Mouse (Mus musculus) stomach, embryonic 15.5 days (tissue): ENCODE data around the gene Zfp704. TPM values are rescaled to one million over a fixed set of nuclear protein-coding genes. Genes with fewer than 3 reads are reported as not detected.

Experiments used
- ATAC-seq: fragments of 200-750 bp; cut with Nextera tagmentation; 2 replicates; pipeline ENCODE4 v1.8.0; 2017; ENCODE audit warnings: low read depth, moderate number of reproducible peaks, moderate TSS enrichment; ENCODE audit not compliant: insufficient read depth, low FRiP score
- H3K27ac ChIP-seq: fragments of 300-500 bp; sonication (generic); 2 replicates; pipeline ENCODE4 v1.5.1; 2015; ENCODE audit warnings: mild to moderate bottlenecking, inconsistent platforms
- H3K27me3 ChIP-seq: fragments of 300-500 bp; sonication (generic); replicated peaks from 2 replicates; pipeline ENCODE4 v1.6.1; 2015; ENCODE audit warnings: inconsistent platforms
- H3K36me3 ChIP-seq: fragments of 300-500 bp; sonication (generic); 2 replicates; pipeline ENCODE4 v1.6.1; 2015; ENCODE audit warnings: inconsistent platforms
- H3K4me1 ChIP-seq: fragments of 300-500 bp; sonication (generic); 2 replicates; pipeline ENCODE4 v1.6.1; 2015; ENCODE audit warnings: inconsistent platforms
- H3K4me2 ChIP-seq: fragments of 300-500 bp; sonication (generic); 2 replicates; pipeline ENCODE4 v1.6.1; 2015; ENCODE audit warnings: mild to moderate bottlenecking, inconsistent platforms
- H3K4me3 ChIP-seq: fragments of 300-500 bp; sonication (generic); replicated peaks from 2 replicates; pipeline ENCODE4 v1.5.1; 2015; ENCODE audit warnings: inconsistent platforms
- H3K9ac ChIP-seq: fragments of 300-500 bp; sonication (generic); 2 replicates; pipeline ENCODE4 v1.6.1; 2015; ENCODE audit warnings: inconsistent platforms
- H3K9me3 ChIP-seq: fragments of 300-500 bp; sonication (generic); 2 replicates; pipeline ENCODE4 v1.6.1; 2016; ENCODE audit warnings: inconsistent platforms
- WGBS: fragments of 180-500 bp; shearing (Covaris S2); methylation state at CpG from one replicate; pipeline ENCODE4 v1.1.7; 2015; 5-methylcytosine and 5-hydroxymethylcytosine counted together
- polyA plus RNA-seq: library from polyadenylated mRNA; unstranded; fragments of >200 nt; fragmentation: Nextera tagmentation; extraction: Ambion mirVana; gene quantifications from 2 replicates; pipeline ENCODE4 v1.2.1, GENCODE M21; 2015

The Zfp704 gene
- polyA plus RNA-seq, 1 experiment from 2014 or later = 8.0 TPM

DNA sequence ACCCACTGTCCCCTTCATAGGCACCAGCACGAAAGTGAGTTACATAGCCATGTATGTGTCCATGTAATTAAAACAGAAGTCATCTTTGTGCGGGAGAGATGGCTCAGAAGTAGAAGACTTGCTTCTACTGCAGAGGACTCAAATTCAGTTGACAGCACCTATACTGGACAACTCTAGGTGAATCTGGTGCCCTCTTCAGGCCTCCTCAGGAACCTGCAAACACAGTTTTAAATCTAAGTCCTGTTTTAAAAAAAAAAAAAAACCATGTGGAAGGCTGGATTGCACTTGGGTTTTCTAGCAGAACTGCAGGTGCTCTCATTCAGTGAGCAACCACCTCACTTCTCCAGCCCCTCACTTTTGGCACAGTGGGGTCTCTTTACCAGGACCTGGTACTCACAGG lies 16.1 kb downstream of the Zfp704 start:
- H3K4me3 ChIP-seq = no peak overlapping the region
- H3K9ac ChIP-seq = no peak overlapping the region
- no peaks in the 10 kb centered on the region for H3K9me3 ChIP-seq
- no peaks in the 10 kb centered on the region for H3K27me3 ChIP-seq
- no peak overlapping the region for H3K27ac ChIP-seq
- no peak overlapping the region for H3K4me2 ChIP-seq
- no peaks in the 10 kb centered on the region for H3K4me1 ChIP-seq
- 83% methylated on average over 2 of the region's 2 CpGs for WGBS
- H3K36me3 ChIP-seq = no peaks in the 10 kb centered on the region
- ATAC-seq = no peak

- Histone ChIP-seq H3K4me1 (no peaks in the 10 kb centered on the region), H3K9ac (no peak overlapping the region), H3K36me3 (no peaks in the 10 kb centered on the region), H3K4me2 (no peak overlapping the region), H3K9me3 (no peaks in the 10 kb centered on the region), H3K4me3 (no peak overlapping the region), H3K27me3 (no peaks in the 10 kb centered on the region), H3K27ac (no peak overlapping the region)
- ATAC-seq = no peak
- 95% methylated on average over 8 of the region's 8 CpGs for WGBS
Observed at GRCm38 (mm10) chr3:9591416-9592110, 18.3 kb downstream of the Zfp704 start.

GRCm38 (mm10) chr3:9588635-9589034 lies 21.2 kb downstream of the Zfp704 start:
- Histone ChIP-seq H3K27me3 (no peaks in the 10 kb centered on the region), H3K4me2 (no peak overlapping the region), H3K36me3 (no peaks in the 10 kb centered on the region), H3K9me3 (no peaks in the 10 kb centered on the region), H3K27ac (no peak overlapping the region), H3K9ac (no peak overlapping the region), H3K4me3 (no peak overlapping the region), H3K4me1 (peaks cover 3% of the 10 kb centered on the region; the same call in 1 of the 2 replicates)
- 88% methylated on average over 4 of the region's 4 CpGs for WGBS
- ATAC-seq = no peak

DNA sequence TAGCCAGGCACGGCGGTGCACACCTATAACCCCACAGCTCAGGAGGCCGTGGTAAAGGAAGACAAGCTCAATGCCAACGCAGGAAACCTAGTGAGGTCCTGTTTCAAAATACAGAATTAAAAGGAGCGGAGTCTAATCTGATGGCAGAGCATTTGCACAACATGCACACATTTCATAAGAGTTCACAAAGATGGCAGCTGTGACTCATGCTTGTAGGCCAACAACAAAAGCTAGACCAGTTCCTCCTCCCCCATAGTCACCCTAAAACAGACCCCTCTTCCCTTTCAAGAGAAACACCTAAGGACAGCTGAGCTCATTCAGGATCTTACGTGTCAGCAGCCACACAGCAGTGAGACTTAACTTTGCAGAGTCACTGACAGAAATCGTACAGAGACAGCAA lies 22.6 kb downstream of the Zfp704 start:
- Histone ChIP-seq H3K4me2 (no peak overlapping the region), H3K27me3 (no peaks in the 10 kb centered on the region), H3K9ac (no peak overlapping the region), H3K36me3 (no peaks in the 10 kb centered on the region), H3K4me1 (peaks cover 7% of the 10 kb centered on the region; the same call in 1 of the 2 replicates), H3K9me3 (no peaks in the 10 kb centered on the region), H3K27ac (no peak overlapping the region), H3K4me3 (no peak overlapping the region)
- WGBS = 91% methylated on average over 7 of the region's 7 CpGs
- ATAC-seq = no peak

GRCm38 (mm10) chr3:9583516-9583915 lies 26.4 kb downstream of the Zfp704 start:
- Histone ChIP-seq H3K27ac (no peak overlapping the region), H3K4me1 (peaks cover 11% of the 10 kb centered on the region), H3K9me3 (no peaks in the 10 kb centered on the region), H3K36me3 (no peaks in the 10 kb centered on the region), H3K4me2 (no peak overlapping the region), H3K27me3 (no peaks in the 10 kb centered on the region), H3K9ac (no peak overlapping the region), H3K4me3 (no peak overlapping the region)
- ATAC-seq = no peak
- WGBS = 43% methylated on average over 2 of the region's 2 CpGs

DNA sequence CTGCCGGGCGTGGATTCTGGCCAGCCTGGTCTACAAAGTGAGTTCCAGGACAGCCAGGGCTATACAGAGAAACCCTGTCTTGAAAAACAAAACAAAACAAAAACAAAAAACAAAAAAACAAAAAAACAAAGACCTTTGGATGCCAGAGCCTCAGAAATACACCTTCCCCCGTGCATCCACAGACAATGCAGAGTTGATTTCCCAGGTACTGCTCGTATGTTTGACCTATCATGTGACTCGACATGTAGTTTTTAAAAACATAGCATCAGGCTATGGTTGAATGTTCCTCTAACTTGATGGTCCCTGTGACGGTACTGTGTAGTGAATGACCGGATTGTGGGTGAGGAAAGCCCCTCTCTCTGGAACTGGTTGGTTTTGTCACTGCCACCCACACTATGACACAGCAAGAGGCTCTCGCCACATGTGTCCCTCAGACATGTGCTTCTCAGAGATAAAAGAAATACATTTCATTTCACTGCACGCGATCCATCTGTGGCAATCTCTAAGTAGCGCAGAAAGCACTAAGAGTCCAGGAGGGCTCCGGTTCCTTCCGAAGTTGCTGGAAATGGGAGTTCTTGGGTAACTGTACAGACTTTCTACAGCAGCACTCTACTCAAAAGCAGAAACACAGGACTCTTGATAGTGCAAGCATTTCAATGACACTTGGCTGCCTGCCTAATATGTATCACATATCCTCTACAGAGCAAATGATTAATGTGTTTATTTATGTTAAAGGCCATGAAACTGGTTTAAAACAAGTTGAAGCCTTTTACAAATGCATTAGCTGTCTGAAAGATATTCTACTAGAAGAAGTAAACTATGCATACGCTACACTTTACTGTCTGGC lies 28.7 kb downstream of the Zfp704 start:
- ATAC-seq = peak; percentile 82; the same call in 1 of the 2 replicates
- 75% methylated on average over 14 of the region's 14 CpGs for WGBS

GRCm38 (mm10) chr3:9580102-9580501 lies 29.8 kb downstream of the Zfp704 start:
- WGBS = 79% methylated on average over 3 of the region's 3 CpGs
- Histone ChIP-seq H3K9me3 (no peaks in the 10 kb centered on the region), H3K36me3 (no peaks in the 10 kb centered on the region), H3K4me3 (no peak overlapping the region), H3K27ac (no peak overlapping the region), H3K4me2 (no peak overlapping the region), H3K9ac (no peak overlapping the region), H3K4me1 (peaks cover 11% of the 10 kb centered on the region), H3K27me3 (no peaks in the 10 kb centered on the region)
- no peak for ATAC-seq

More for the DNA sequence above, 28.7 kb downstream of the Zfp704 start:
- Histone ChIP-seq H3K4me3 (no peak overlapping the region), H3K36me3 (no peaks in the 10 kb centered on the region), H3K27ac (peak overlapping the region; percentile 6; the same call in 1 of the 2 replicates), H3K9me3 (no peaks in the 10 kb centered on the region), H3K4me2 (no peak overlapping the region), H3K9ac (no peak overlapping the region), H3K4me1 (peaks cover 11% of the 10 kb centered on the region), H3K27me3 (no peaks in the 10 kb centered on the region)

DNA sequence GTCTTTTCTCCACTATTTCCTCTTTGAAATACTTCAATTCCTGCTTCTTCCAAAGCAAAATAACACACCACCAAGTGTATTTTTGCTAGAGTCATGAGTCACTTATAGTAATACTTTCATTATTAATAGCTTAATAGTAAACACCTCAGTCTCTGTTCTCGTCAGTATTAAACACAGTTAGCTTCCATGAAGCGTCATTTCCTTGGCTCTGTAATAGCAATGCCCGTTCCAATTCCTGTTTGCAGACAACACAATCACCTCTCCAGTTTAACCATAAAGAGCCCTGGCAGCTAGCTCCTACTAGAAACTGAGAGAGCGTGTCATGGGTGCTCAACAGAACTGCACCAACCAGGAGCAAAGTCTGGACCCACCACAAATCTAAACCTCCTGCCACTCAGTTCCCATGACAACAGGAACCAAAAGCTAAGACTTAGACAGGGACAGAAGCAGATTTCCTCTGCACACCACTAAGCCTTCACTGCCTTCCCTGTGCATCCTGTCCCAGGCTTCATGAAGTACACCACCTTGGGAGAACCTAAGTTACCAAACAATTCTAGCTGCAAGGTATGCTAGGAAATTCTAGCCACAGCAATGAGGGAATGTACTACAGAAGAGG lies 30.7 kb downstream of the Zfp704 start:
- Histone ChIP-seq H3K4me3 (no peak overlapping the region), H3K27me3 (no peaks in the 10 kb centered on the region), H3K9ac (no peak overlapping the region), H3K36me3 (no peaks in the 10 kb centered on the region), H3K27ac (no peak overlapping the region), H3K9me3 (no peaks in the 10 kb centered on the region), H3K4me1 (peaks cover 21% of the 10 kb centered on the region), H3K4me2 (no peak overlapping the region)
- ATAC-seq = no peak
- 42% methylated on average over 4 of the region's 4 CpGs for WGBS

DNA sequence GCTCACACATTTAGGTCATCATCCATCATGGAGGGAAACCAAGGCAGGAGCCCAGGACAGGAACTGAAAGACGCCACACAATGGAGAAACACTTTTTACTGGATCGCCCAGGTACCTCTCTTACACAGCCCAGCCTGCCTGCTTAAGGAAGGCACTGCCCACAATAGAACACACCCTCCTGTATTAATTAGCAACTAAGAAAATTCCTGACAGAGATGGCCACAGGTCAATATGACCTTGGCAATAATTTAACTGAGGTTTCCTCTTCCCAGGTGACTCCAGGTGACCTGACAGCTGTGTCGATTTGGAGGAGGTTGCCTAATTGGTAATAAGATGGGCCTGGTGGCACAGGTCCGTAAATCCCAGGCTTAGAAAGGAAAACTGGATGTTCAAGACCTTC lies 33.0 kb downstream of the Zfp704 start:
- no peak for ATAC-seq
- WGBS = 79% methylated on average over 4 of the region's 4 CpGs

DNA sequence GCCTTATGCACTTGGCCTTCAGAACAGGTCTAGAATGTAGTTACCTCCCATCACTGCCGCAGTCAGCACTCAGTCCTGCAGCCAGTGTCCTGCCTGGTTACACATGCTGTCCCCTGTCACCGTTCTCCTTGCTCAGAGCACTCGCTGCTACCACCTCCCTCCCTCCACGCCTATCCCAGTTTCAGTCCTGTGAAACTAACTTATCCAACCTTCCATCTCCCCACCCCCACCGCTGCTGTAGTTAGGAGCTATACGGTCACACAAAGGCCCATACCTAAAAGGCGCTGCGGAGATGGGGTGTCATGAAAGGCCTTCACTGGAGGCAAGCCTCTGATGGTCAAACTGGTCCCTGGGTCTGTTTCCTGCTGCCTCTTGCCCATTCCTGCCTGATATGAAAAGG lies 35.6 kb downstream of the Zfp704 start:
- Histone ChIP-seq H3K27me3 (no peaks in the 10 kb centered on the region), H3K27ac (no peak overlapping the region), H3K4me1 (peaks cover 19% of the 10 kb centered on the region), H3K36me3 (no peaks in the 10 kb centered on the region), H3K9ac (no peak overlapping the region), H3K4me3 (no peak overlapping the region), H3K9me3 (no peaks in the 10 kb centered on the region), H3K4me2 (no peak overlapping the region)
- ATAC-seq = no peak
- WGBS = 67% methylated on average over 8 of the region's 8 CpGs

More for the DNA sequence above, 33.0 kb downstream of the Zfp704 start:
- no peaks in the 10 kb centered on the region for H3K36me3 ChIP-seq
- H3K4me1 ChIP-seq = peaks cover 24% of the 10 kb centered on the region
- no peak overlapping the region for H3K9ac ChIP-seq
- H3K4me2 ChIP-seq = no peak overlapping the region
- no peak overlapping the region for H3K27ac ChIP-seq
- H3K27me3 ChIP-seq = no peaks in the 10 kb centered on the region
- H3K4me3 ChIP-seq = no peak overlapping the region
- no peaks in the 10 kb centered on the region for H3K9me3 ChIP-seq

DNA sequence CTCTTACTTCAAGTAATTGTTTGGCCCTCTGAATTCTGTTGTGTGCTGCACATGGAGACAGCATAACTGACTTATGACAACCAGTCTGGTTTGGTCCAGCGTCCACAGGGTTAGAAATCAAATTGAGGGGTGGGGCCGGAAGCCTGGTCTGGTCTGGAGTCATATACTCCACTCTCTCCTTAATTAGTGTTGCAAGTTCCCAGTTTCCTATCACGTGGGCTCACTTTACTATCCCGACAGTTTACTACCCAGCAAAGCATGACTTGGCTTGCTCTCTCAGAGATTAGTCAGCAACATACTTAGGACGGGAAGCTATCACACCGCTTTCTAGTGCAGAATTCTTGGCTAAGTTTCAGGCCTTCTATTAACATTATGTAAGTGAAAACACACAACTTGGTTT lies 36.3 kb downstream of the Zfp704 start:
- H3K27ac ChIP-seq = no peak overlapping the region
- WGBS = 19% methylated on average over 6 of the region's 6 CpGs

GRCm38 (mm10) chr3:9572261-9572660 lies 37.6 kb downstream of the Zfp704 start:
- H3K9me3 ChIP-seq = no peaks in the 10 kb centered on the region
- no peak overlapping the region for H3K27ac ChIP-seq
- H3K4me3 ChIP-seq = no peak overlapping the region
- no peaks in the 10 kb centered on the region for H3K36me3 ChIP-seq
- no peak overlapping the region for H3K4me2 ChIP-seq
- ATAC-seq = no peak
- H3K4me1 ChIP-seq = peaks cover 26% of the 10 kb centered on the region
- no peaks in the 10 kb centered on the region for H3K27me3 ChIP-seq
- 71% methylated on average over 8 of the region's 8 CpGs for WGBS
- H3K9ac ChIP-seq = no peak overlapping the region

More for the DNA sequence above, 36.3 kb downstream of the Zfp704 start:
- Histone ChIP-seq H3K27me3 (no peaks in the 10 kb centered on the region), H3K36me3 (no peaks in the 10 kb centered on the region), H3K4me2 (no peak overlapping the region), H3K9me3 (no peaks in the 10 kb centered on the region), H3K4me3 (no peak overlapping the region), H3K4me1 (peaks cover 23% of the 10 kb centered on the region), H3K9ac (no peak overlapping the region)
- peak; percentile 57; the same call in 1 of the 2 replicates for ATAC-seq
